ENCODE assay signal across 27 mouse cellular contexts in genomic region chr15:6340347-6340746, GRCm38 (mm10). TPM values are rescaled to one million over a fixed set of nuclear protein-coding genes. Genes with fewer than 3 reads are reported as not detected.
DNase-seq lines count a peak whose midpoint lies in the region; ATAC-seq and TF ChIP-seq lines count a peak whose summit lies in the region.
"Had no signal": no experiment of that assay in that cellular context is flagged by ENCODE, and none has a peak within 500 bp of the region (broad histone marks: within the 10 kb centered on the region; RNA-seq: fewer than 3 reads in every experiment).

No protein-coding gene starts in this region.

- TF ChIP-seq EP300 in lung, postnatal 0 days (IDR thresholded peaks at IDR 0.05) = no peak

- no peak overlapping the region for H3K9ac ChIP-seq in lung, postnatal 0 days (replicated peaks; ENCODE audit: low read depth)
- H3K9ac ChIP-seq: heart, embryonic 12.5 days; hindbrain, embryonic 13.5 days; midbrain, embryonic 15.5 days; neural tube, embryonic 13.5 days; stomach, embryonic 15.5 days had no signal

- TF ChIP-seq CTCF in lung, postnatal 0 days (IDR thresholded peaks at IDR 0.05) = no peak

- H3K27ac ChIP-seq in lung, postnatal 0 days (ENCODE audit: low read length) = no peak overlapping the region
- H3K27ac ChIP-seq in brown adipose tissue, adult 24 weeks (replicated peaks; ENCODE audit: low read depth, low read length) = peak overlapping the region; percentile 12; the same call in 1 of the 2 replicates
- peak overlapping the region; percentile 98 for H3K27ac ChIP-seq in macrophage
- H3K27ac ChIP-seq in heart, embryonic 10.5 days = no peak overlapping the region
- H3K27ac ChIP-seq: hindbrain, embryonic 13.5 days; midbrain, embryonic 15.5 days; neural tube, embryonic 13.5 days; stomach, embryonic 15.5 days had no signal

- no peaks in the 10 kb centered on the region for H3K4me1 ChIP-seq in lung, postnatal 0 days (ENCODE audit: insufficient read depth, low read depth, low read length)
- H3K4me1 ChIP-seq in brown adipose tissue, adult 24 weeks (ENCODE audit: control insufficient read depth, insufficient read depth, insufficient read length, low read length) = no peaks in the 10 kb centered on the region
- H3K4me1 ChIP-seq in heart, embryonic 10.5 days = no peaks in the 10 kb centered on the region
- H3K4me1 ChIP-seq: hindbrain, embryonic 13.5 days; midbrain, embryonic 15.5 days; stomach, embryonic 15.5 days had no signal

- no peaks in the 10 kb centered on the region for H3K36me3 ChIP-seq in lung, postnatal 0 days (ENCODE audit: insufficient read depth, low read length)
- H3K36me3 ChIP-seq in macrophage (ENCODE audit: inconsistent target) = no peaks in the 10 kb centered on the region
- no peaks in the 10 kb centered on the region for H3K36me3 ChIP-seq in splenic B cell, adult 2 months (ENCODE audit: control insufficient read depth, insufficient read depth, low read length, poor library complexity, severe bottlenecking)
- no peaks in the 10 kb centered on the region for H3K36me3 ChIP-seq in heart, embryonic 10.5 days
- H3K36me3 ChIP-seq: heart, embryonic 12.5 days; hindbrain, embryonic 13.5 days; midbrain, embryonic 15.5 days; neural tube, embryonic 13.5 days; stomach, embryonic 15.5 days had no signal

- ATAC-seq in lung, postnatal 0 days = no peak
- ATAC-seq: intestine, embryonic 16.5 days had no signal

- no peaks in the 10 kb centered on the region for H3K79me2 ChIP-seq in macrophage (ENCODE audit: inconsistent target)

- DNase-seq in lung, postnatal 0 days (ENCODE audit: low spot score) = peak; percentile 31
- no peak for DNase-seq in lung, postnatal 4 days
- peak; percentile 1 for DNase-seq in splenic B cell, adult 2 months (ENCODE audit: low read depth, low spot score)
- DNase-seq in right cerebral cortex, postnatal 10 days (ENCODE audit: low spot score in 2 of 2) = no peak
- DNase-seq in heart, embryonic 10.5 days (ENCODE audit: low spot score) = no peak
- DNase-seq: adrenal gland, adult 8-10 months; B cell, adult 2 months; cerebellum, adult 11 months; cerebellum, adult 9-10 months; heart, postnatal 4 days; kidney, adult 9 months; kidney, postnatal 10 days; layer of hippocampus, postnatal 36 days; liver; lung, adult 2 months; lung, postnatal 14 days; right cerebral cortex, postnatal 14 days; thymus, postnatal 14 days had no signal

- H3K4me2 ChIP-seq in lung, postnatal 0 days (replicated peaks; ENCODE audit: low read depth, low read length) = no peak overlapping the region
- H3K4me2 ChIP-seq: heart, embryonic 12.5 days; hindbrain, embryonic 13.5 days; midbrain, embryonic 15.5 days; neural tube, embryonic 13.5 days; stomach, embryonic 15.5 days had no signal

- H3K27me3 ChIP-seq in lung, postnatal 0 days (replicated peaks; ENCODE audit: insufficient read depth, low read length) = no peaks in the 10 kb centered on the region
- H3K27me3 ChIP-seq in splenic B cell, adult 2 months (ENCODE audit: control insufficient read depth, insufficient read depth, low read length, poor library complexity, severe bottlenecking) = no peaks in the 10 kb centered on the region
- no peaks in the 10 kb centered on the region for H3K27me3 ChIP-seq in heart, embryonic 10.5 days (ENCODE audit: insufficient read depth, poor library complexity, severe bottlenecking)
- H3K27me3 ChIP-seq: heart, embryonic 12.5 days; hindbrain, embryonic 13.5 days; midbrain, embryonic 15.5 days; neural tube, embryonic 13.5 days; stomach, embryonic 15.5 days had no signal

- no peaks in the 10 kb centered on the region for H3K9me3 ChIP-seq in lung, postnatal 0 days (ENCODE audit: low read length)
- H3K9me3 ChIP-seq in heart, embryonic 10.5 days = no peaks in the 10 kb centered on the region
- H3K9me3 ChIP-seq: heart, embryonic 12.5 days; hindbrain, embryonic 13.5 days; midbrain, embryonic 15.5 days; neural tube, embryonic 13.5 days; stomach, embryonic 15.5 days had no signal

- H3K4me3 ChIP-seq in lung, postnatal 0 days (ENCODE audit: low read depth, low read length) = no peak overlapping the region
- no peak overlapping the region for H3K4me3 ChIP-seq in brown adipose tissue, adult 24 weeks (ENCODE audit: insufficient read depth, low read depth, low read length)
- no peak overlapping the region for H3K4me3 ChIP-seq in macrophage (ENCODE audit: inconsistent target)
- H3K4me3 ChIP-seq in heart, embryonic 10.5 days = no peak overlapping the region
- H3K4me3 ChIP-seq: erythroblast, embryonic 14.5 days; heart, embryonic 12.5 days; hindbrain, embryonic 13.5 days; midbrain, embryonic 15.5 days; neural tube, embryonic 13.5 days; stomach, embryonic 15.5 days had no signal

- 66% methylated on average over 6 of the region's 6 CpGs for WGBS in lung, postnatal 0 days
- WGBS in macrophage (ENCODE audit: missing documents) = 38% methylated on average over 6 of the region's 6 CpGs
- 76% methylated on average over 6 of the region's 6 CpGs for WGBS in heart, embryonic 10.5 days

RNA-seq across cellular contexts. Expression of gene Dab2, which starts 40.8 kb away (rescaled TPM):
- polyA plus RNA-seq in lung, postnatal 0 days (2015; fragmentation: Nextera tagmentation; extraction: Ambion mirVana) = 20.9 and 25.7 TPM in 2 replicates
- polyA plus RNA-seq in brown adipose tissue, adult 24 weeks (2012; ENCODE audit: insufficient read depth, insufficient read length, missing spikeins) = 14.9 and 20.8 TPM in 2 replicates
- 1,000 to 10,000 TPM in 14 of 26 experiments, 100 to 1,000 TPM in 12; 285 to 3,101 (median 1,062) TPM for total RNA-seq in macrophage (2018; cell fraction: chromatin; rRNA removed)
- 100 to 1,000 TPM; 111 to 442 (median 285) TPM for total RNA-seq in macrophage (2018; cell fraction: cytosol; rRNA removed)
- 1,000 to 10,000 TPM in 10 of 26 experiments, 100 to 1,000 TPM in 16; 193 to 2,686 (median 693) TPM for total RNA-seq in macrophage (2018; cell fraction: nucleus; rRNA removed)
- 220 to 1,182 TPM (median 506 TPM) in 3 replicates for polyA plus RNA-seq in macrophage (2018)
- polyA plus RNA-seq in heart, embryonic 10.5 days (2016; fragmentation: Nextera tagmentation; extraction: Ambion mirVana) = 37.0 and 45.7 TPM in 2 replicates
- polyA plus RNA-seq: erythroblast, embryonic 14.5 days had no signal

Comparison
In these comparisons a context has a peak if more than half of its experiments do, and no peak if none do; other contexts are left out.
1. DNase-seq: peak in lung, postnatal 0 days (single experiment) and splenic B cell, adult 2 months (single experiment); none in lung, postnatal 4 days (0 of 2), right cerebral cortex, postnatal 10 days (0 of 2) and heart, embryonic 10.5 days (single experiment).
2. H3K27ac ChIP-seq: peak in brown adipose tissue, adult 24 weeks (single experiment) and macrophage (single experiment); none in lung, postnatal 0 days (single experiment) and heart, embryonic 10.5 days (single experiment).